Mouse (Mus musculus) brain, adult 2 months (tissue): ENCODE data around the gene Olfr791.

Experiments
- DNase-seq: peaks from one replicate; pipeline ENCODE4 v3.0.0; 2011; ENCODE audit warnings: low read depth, low spot score

Gene Olfr791

GRCm38 (mm10) chr10:129521492-129521891, at the start of gene Olfr791:
Gene Olfr791, plus strand, starts transcription at chr10:129521792.
- no peak for DNase-seq

GRCm38 (mm10) chr10:129473256-129473655, 48.3 kb upstream of the Olfr791 start:
- no peak for DNase-seq

- DNase-seq, result no peak
These were observed 47.9 kb upstream of the Olfr791 start for GRCm38 (mm10) chr10:129473723-129474122.

GRCm38 (mm10) chr10:129484452-129484851, 37.1 kb upstream of the Olfr791 start, which contains the start of gene Olfr789:
Gene Olfr789, plus strand, starts transcription at chr10:129484752.
- DNase-seq, result no peak

- peak; percentile 88 for DNase-seq
These were observed 31.5 kb upstream of the Olfr791 start for GRCm38 (mm10) chr10:129490101-129490500.

- no peak for DNase-seq
These were observed 23.4 kb upstream of the Olfr791 start, which contains the start of gene Olfr790 for GRCm38 (mm10) chr10:129498192-129498591. Gene Olfr790, plus strand, starts transcription at chr10:129498492.

- DNase-seq, result no peak
These were observed 17.3 kb downstream of the Olfr791 start, which contains the start of gene Olfr792 for GRCm38 (mm10) chr10:129538862-129539261. Gene Olfr792, plus strand, starts transcription at chr10:129539162.

GRCm38 (mm10) chr10:129549354-129549753, 27.8 kb downstream of the Olfr791 start:
- peak; percentile 8 for DNase-seq

- no peak for DNase-seq
These were observed 45.8 kb downstream of the Olfr791 start, which contains the start of gene Olfr794 for GRCm38 (mm10) chr10:129567355-129567754. Gene Olfr794, plus strand, starts transcription at chr10:129567655.

- peak; percentile 1 for DNase-seq
These were observed 55.5 kb downstream of the Olfr791 start for GRCm38 (mm10) chr10:129577066-129577465.
